Mouse (Mus musculus) right cerebral cortex, postnatal 4 days (tissue): Measurements from ENCODE around the gene Sass6.

Experiments
- DNase-seq: peaks from one replicate; pipeline ENCODE4 v3.0.0-alpha.2; 2022

Gene Sass6

DNA sequence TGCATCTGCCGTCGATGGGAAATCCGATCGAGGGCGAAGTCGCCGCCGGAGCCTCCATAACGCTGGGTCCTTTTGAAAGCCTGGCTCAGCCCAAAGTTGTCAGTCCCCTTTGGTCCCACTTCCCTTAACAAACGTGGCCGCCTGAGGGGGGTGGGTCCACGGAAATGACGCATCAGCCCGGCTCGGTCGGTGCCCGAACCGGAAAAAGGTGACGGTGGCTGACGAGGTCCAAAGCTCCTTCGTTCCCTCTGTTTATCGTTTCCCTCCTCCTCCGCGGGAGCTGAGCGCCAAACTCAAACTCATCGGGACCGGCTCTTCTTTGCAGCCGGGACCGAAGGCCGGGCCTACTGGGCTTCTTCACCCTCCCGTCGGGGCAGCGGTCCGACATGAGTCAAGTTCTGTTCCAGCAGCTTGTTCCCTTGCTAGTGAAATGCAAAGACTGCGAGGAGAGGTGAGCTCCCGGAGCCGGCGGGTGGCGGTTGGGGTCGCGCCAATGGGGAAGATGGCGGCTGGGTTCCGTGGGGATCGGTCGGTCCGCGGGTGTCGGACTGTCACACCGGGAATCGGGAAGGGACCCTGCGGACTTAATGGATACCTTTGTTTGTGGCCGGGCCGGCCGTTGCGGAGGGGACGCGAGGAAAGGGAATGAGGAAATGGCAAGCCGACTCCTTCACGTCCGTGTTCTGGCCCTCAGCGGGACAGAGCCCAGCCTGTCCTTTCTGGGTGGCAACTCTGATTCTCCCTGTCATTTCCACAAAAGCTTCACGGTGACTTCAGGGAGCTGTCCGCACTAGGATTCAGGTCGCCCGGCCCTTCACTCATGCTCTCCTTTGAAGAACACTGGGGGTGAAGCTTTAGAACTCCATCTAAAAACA, at the start of gene Sass6:
Gene Sass6, plus strand, starts transcription at position 255 of the 875 bp plus-strand sequence.
- DNase-seq: peak; percentile 99

DNA sequence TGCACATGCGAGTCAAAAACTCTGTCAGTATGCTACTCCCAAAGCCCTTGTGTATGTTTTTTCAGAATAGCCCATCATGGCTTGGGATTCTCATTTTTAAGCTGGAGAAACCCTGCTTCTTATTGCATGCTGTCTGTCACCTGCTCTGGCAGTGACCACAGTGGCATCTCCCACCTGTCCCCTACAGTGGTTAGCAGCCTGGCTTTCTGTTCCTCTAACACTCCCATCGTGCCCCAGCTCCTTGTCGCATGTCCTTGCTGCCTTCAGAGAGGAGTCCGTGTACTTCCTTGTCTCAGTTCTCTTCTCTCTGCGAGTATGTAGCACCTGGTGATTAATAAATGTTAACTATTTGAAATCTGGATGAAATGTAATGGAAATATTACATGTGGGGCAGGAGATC, 47.4 kb upstream of the Sass6 start:
- no peak for DNase-seq

DNA sequence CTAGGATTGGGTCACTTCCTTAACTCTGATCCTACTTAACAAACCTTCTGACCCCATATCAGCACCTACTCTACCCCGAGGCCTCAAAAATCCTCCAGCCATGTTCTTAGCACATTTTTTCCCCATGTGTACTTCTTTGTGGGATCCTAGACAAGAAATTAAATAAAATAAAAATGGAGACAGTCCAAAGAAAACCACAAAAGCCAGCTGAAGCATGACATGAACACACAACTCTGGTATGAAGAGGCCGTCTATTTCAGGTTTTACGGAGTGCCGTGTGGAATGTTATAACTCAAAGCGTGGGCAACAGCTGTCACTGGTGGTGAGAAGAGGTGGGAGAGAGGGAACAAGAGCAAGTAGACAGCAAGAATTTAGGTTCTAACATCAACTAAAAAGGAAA, 43.4 kb upstream of the Sass6 start:
- no peak for DNase-seq

DNA sequence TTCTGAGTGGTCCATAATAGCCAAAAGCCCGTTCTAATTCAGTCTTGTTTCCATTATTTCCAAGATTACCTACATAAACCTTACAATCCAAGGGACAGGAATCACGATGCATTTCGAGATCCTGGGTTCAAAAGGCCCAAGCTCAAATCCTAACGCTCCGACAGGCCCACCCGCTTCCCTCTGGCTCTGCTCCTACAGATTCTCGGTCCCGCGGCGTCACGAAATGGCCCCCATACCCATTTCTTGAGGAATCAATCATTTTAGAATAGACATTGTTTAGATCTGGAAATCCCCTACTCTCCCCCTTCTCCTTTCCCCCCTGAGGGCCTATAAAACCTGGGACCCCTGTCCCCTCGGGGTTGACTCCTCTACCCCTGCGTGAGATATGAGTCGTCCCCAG, 33.5 kb upstream of the Sass6 start:
- DNase-seq: peak; percentile 18

DNA sequence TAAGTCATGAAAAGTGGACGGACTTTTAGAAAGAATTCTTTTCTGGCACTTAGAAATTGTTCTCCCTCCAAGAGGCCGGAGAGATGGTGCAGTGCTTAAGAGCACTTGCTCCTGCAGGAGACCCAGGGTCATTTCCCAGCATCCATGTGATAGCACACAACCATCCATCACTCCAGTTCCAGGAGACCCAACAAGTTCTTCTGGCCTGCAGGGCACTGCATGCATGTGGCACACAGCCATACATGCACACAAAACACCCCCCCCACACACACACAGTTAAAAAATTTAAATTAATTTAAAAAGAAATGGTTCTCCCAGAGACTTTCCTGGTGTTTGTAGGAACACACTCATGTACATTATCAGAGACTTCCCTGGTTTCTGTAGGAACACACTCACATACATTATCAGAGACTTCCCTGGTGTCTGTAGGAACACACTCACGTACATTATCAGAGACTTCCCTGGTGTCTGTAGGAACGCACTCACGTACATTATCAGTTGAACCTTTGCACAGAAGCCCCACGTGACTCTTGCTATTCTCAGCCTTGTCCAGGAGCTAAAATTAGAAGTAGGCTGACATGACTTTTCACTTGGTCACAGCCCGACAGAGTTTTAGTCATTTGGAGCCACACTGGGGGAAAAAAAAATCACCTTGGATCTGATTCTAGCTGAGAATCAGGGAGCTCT, 32.2 kb upstream of the Sass6 start, which contains the start of gene Lrrc39:
Gene Lrrc39, plus strand, starts transcription at position 566 of the 687 bp plus-strand sequence.
- no peak for DNase-seq

DNA sequence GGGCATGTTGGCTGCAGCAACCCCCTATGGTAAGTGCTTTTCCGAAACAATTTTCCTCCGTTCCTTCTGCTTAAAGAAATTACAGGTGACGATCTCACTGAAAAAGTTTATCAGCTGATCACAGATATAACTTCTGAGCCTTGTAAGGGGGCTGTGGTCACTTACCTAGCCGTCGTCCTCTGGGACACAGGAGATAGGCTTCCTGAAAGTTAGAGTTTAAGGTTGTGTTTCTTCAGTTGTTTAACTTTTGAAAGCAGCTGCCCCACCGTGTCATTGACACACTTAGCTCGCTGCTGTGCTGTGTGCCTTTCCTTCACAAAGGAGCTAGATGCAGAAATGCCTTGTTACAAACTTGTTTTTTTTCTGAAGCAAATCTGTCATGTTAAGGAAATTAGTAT, 31.7 kb upstream of the Sass6 start:
- no peak for DNase-seq

DNA sequence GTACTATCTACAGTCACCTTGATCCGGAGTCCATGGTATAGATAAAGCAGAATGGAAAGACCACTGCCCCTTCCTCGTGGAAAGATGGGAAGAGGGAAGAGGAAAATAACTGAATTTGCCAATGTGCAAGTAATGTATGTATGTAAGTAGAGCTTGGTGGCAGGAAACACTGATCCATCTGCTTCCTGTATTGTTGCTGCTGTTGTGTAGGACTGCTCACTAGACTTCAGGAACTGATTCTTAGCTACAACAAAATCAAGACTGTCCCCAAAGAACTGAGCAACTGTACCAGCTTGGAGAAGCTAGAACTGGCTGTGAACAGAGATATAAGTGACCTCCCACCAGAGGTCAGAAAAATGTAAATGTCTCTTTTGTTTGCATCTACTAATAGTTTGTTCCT, 24.2 kb upstream of the Sass6 start:
- DNase-seq: no peak

DNA sequence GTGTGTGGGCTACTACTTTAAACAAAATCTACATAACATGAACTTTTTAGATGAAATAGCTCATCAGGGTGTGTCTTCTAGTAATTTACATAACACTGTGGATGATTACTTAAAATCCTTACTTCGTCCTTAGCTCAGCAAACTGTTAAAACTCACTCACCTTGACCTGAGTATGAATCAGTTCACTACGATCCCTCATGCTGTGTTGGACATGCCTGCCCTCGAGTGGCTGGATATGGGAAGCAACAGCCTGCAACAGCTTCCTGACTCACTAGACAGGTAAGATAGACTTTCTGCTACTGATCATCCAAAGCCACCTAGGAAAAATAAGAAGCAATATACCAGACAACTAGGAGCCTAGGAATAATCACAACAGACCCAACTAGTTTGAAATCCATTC, 17.5 kb upstream of the Sass6 start:
- no peak for DNase-seq

DNA sequence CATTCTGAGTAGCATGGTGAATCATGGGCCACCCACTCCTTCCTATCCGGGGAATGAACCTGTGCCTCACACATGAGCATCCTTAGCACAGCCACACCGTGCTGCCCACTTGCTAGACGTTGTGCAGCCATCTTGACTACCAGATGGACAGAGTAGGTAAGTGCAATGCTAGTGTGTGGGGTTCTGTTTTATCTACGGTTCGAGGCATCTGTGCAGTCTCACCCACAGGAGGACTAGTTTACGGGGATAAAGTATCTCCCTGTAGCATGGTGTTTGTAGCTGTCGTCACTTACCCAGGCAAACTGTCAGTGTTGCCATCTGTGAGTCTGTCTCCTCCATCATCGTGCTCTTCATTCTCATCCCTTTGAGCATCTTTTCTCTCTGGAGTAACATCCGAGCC, 12.6 kb upstream of the Sass6 start:
- DNase-seq: no peak

DNA sequence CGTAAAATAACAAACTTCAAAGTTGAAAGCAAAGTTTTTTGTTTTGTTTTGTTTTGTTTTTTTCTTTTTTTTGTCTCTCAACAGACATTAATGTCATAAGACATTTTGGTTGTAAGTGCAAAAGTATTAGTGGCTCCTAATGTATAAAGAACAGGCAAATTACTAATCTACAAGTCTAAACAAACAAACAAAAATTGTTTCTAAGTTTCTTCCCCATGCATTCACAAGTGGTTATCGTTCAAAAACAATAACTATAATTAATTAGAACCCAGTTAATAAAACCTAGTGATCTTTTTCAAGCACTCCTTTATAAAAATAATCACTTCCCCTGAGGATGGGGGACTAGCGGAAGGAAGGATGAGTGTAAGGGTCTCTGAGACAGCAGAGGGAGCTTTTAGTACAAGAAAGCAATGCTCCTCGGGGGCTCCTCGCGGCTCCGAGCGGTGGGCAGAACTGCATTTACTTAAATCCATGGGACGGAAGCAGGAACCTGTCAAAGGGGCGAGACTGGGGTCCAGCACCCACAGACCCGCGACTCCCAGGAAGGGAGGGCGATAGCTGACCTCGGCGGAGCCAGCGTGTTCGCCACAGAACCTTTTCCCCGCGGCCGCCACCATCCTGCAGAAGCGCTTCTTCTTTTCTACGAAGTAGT, 580 bp upstream of the Sass6 start:
- DNase-seq: peak; percentile 60

DNA sequence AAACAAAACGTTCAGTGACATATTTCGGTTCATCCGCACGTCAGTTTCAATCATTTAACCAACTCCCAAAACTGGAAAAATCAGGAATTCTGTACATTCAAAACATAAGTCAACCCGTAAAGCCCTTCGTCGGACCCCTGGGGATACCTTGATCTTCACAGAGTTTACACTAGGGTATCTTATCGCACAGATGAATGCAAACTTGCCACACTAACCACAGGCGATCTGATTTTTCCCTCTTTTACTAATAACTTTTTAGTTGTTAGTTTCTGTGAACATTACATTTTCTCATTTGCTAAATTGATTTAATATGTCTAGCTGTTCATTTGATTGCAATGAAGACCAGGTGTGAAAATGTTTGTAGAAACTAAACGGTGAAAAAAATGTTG, 815 bp downstream of the Sass6 start:
- DNase-seq: no peak

DNA sequence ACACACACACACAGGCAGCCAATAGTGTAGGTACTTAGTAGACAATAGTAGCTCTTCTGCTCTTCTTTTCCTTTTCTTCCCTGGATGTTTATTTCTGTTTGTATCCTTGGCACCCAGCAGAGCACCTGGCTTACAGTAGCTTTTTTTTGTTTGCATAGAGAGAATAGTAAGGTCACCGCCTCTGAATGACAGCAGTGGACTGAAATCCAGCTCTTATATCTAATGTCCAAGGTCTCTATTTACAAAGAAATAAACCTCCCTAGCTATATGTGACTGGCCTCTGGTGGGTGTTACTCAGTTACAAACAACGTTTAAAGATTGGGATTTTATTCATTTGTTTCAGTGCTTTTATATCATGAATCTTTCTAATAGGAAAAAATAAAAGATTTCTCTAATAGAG, 4.9 kb downstream of the Sass6 start:
- no peak for DNase-seq

DNA sequence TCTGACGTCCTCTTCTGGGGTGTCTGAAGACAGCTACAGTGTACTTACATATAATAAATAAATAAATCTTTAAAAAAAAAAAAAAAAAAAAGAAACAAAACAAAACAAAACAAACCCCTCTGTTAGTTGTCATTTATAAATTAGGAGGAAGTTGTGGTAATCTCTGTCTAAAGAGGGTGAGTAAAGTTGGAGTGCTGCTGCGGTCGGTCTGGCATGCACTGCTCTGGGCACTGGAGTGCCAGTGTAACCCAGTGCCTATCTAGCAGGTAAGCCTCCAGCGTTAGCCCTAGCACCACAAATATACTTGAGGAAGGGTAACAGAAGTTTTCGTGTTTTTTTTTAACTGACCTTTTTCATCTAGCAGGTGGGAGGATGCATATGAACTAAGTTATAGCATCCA, 6.2 kb downstream of the Sass6 start:
- DNase-seq: no peak

DNA sequence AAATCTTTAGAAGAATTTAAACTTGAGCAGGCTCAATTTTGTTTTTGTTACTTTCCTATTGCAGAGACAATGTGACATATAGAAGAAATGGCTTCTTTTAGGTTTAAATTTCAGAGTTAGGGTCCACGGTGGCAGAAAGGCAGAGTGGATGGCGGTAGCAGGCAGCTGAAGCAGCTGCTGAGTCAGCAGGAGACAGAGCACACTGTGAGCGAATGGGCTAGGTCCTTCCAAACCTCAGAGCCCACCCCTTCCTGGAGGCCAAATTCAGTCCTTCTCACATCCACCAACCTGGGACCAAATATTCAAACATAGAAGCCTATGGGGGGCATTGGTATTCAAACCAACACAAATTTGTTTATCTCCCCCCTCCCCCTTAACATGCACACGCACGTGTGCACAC, 7.0 kb downstream of the Sass6 start:
- no peak for DNase-seq

DNA sequence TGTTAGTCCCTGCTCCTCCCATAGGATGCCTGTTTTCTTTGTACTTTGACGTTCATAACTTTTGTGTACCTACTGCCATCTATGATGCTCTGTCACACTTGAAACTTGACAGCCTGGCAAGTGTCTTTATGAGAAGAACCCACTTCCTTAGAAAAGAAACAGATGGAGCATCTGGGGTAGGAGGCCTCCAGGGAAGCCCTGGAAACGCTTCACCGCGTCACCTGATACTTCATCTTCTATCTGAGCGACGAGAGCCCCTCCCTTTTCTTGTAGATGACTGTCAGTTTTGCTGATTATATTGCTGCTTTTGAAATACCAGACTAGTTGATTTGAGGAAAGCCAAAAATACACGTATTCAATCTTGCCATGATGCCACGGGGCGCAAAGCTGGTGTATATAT, 9.8 kb downstream of the Sass6 start:
- no peak for DNase-seq

DNA sequence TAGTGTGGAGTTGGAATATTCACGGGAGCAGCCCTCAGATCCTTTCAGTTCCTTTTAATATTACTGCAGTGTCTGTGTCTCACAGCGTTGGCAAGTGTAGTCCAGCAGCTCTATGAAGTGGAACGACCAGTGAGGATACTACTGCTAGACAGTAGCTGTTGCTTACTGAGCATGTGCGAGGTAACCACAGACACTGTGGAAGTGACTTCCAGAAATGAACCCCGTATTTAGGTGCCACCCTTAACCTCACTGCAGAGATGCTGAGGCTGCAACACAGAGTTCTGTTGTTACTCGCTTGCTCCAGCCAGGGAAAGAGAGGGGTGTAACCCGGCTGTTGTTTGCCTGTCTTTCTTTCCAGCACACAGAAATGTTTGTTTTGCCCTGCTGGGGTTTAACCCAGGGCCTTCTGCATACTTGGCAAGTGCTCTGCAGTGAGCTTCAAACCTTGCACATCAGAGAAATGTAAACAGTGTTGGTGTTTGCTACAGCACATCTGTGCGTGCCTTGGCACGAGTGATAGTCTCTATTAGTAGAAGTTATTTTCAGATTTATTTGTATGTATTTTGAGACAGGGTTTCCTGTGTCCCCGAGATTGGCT, 19.6 kb downstream of the Sass6 start, which contains the start of gene Trmt13:
Gene Trmt13, minus strand, starts transcription at position 293 of the 598 bp plus-strand sequence.
- DNase-seq: no peak

DNA sequence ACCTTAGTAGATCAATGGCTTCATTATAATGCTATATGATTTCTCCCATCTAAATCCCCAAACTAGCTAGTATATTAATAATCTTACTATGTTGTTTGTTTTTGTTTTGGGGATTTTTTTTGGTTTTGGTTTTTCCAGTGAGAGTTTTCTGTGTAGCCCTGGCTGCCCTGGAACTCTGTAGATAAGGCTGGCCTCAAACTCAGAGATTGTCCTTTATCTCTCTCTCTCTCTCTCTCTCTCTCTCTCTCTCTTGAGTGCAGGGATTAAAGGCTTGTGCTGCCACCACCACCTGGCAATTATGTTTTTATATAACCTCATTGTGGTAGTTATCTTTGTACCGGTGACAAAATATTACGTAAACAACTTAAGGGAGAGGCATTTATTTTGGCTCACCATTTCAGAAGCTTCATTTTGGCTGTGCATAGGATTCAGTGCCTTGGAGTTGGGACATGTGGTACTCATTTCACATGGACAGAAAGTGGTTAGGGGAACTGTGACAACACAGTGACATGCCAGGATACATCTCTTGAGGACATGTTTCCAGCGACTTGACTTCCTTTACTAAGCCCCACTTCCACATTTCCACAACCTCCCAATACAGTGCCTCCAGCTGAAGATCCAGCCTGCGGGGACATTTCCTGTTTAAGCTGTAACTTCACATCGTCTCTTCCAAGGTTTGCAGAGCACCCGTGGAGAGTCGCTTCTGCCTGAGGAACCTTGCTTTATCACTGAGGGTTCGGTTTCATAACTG, 20.7 kb downstream of the Sass6 start:
- DNase-seq: no peak

DNA sequence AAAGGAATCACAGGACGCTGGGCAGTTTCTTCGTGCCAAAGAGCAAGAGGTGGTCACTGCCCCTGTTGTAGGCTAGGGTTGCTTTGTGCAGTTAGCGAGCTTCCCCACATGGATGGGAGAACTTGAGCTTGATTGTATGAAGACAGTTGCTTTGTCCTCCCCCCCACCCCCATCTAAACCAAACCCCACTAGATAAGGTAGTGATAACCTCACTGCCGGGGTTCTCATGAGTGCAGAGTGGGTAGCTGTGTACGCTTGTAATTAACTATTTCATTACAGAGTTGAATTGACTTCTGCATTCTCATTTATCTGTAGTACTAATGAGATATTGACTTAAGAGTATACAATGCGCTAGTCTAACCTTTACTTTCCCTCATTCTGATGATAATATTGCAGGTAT, 24.1 kb downstream of the Sass6 start:
- DNase-seq: no peak

DNA sequence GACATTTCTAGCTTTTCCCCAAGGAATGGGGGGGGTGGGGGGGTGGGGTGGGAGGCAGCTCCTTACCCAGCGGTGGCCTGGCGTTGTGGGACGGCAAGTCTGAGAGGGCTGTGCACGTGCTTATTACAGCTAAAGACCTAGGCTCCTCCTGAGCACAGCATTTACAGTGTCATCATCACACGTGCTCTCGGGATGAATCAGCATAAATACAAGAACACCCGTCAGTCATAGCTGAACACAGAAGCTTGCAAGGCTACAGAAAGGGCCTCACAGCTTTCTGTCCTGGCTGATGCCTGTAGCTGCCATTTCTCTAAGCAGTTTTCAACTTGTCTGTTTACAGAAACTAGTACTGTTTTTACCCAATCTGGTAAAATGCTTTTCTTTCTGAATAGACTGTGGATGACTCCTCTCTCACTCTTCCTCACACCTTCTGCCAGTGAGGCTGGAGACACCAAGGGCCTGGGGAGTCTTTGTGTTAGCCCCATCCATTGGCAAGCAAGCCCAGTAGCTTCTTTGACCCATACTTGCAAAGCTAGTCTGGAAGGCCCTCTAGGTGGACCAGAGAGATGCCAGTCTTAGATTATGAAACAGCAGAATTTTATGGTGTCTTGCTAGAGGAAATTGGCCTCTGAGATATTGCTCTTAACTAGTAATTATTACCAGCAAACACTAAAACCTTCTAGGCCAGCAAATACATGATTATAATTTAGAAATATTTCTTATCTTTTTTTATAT, 26.0 kb downstream of the Sass6 start:
- DNase-seq: no peak

DNA sequence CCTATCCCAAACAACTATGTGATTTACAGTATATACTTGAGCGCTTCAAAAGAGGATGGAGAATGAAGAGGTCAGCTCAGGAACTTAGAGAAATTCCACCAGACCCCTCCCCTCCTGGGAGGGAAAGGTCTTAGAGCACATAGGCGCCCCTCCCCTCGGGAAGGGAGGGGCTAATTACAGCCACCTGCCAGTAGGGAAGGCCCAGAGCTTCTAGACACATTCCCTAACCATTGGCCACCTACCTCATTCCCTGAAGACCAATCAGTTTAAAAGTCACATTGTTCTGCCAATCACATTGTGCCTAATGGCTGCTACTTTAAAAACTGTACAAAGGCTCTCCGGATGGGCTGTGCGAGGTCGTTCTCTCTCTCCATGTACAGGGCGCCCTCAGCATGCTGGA, 27.9 kb downstream of the Sass6 start:
- DNase-seq: no peak

DNA sequence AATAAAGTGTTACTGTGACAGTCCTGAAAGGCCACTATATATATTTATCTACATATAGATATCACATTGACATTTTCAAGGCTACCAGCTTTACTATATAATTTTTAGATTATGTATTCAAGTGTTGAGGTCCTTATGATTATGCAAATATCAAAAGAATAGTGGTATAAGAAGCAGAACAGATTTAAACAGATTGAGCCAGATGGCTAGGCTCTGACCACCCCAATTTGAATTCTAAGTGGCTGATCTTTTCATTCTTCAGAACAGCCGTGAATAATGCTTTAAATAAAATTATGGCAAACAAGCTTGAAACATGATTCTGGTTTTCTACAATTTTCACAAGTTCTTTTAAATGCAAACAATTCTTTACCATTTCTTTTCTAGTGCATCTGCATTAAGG, 36.7 kb downstream of the Sass6 start:
- no peak for DNase-seq

DNA sequence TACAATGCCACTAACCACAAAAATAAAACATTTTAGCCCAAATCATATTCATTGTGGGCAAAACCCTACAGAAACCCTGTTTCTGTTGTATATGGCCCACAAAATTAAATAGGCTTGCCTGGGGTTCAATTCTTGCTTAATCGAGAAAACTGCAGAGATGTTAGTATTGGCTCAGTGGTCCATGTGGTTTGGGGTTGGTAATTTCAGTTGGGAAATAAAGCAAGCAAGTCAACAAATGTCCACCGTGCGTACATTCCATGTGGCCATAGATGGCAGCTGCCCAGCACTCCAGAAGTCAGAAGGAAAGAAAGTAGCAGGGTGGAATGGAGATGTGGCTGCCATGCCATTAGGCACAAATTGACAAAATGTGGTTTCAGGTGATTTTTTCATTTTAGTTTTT, 38.2 kb downstream of the Sass6 start:
- no peak for DNase-seq
